Mouse (Mus musculus) liver, postnatal 0 days (tissue): ENCODE data around the gene Rasal1.

Experiments
- CTCF ChIP-seq: sonication (generic); IDR thresholded peaks from 2 replicates; pipeline ENCODE4 v1.5.1; 2016; ENCODE audit warnings: antibody characterized with exemption, low read depth
- EP300 ChIP-seq: IDR thresholded peaks from 2 replicates; pipeline ENCODE4 v1.6.1; 2016; ENCODE audit warnings: antibody characterized with exemption, low read depth, mild to moderate bottlenecking

DNA sequence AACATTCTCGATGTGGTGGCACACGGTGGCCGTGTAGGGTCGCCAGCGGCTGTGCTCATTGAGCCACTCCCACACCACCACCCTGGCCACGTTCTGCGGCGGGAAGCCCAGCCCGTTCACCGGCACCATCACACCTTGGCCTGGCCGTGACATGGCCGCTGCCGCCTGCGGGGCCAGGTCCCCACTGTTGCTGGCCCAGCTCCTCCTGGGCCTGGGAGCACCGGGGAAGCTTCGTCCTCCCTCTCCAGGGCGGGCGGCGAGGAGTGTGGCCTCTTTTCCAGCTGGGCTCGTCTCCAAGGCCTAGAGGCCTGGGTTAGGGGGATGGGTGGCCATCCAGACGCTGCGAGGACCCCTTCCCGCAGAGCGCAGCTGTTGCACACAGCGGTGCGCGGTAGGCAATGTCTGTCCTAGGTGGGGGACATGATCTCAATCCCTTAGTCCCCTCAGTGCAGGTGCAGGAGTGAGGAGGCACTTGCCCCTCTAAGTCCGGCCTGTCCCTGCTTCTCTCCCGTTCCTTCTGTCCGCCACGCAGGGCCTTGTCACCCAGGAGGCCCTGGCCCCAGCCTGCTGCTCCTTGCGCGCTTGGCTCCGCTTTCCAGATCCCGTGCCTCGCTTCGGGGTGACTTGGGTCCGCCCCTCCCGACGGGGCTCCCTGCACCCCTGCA is 61.7 kb downstream of the Rasal1 start:
- TF ChIP-seq CTCF (no peak), EP300 (no peak)
